Mouse (Mus musculus): Measurements from ENCODE around the gene Lhx2. TPM values are rescaled to one million over a fixed set of nuclear protein-coding genes. Genes with fewer than 3 reads are reported as not detected.

Gene Lhx2
- polyA plus RNA-seq, 1 experiment, result not detected

- no peak overlapping the region for H3K4me3 ChIP-seq (ENCODE audit: insufficient read depth, low read depth, low read length)
- H3K4me1 ChIP-seq (ENCODE audit: control insufficient read depth, insufficient read depth, insufficient read length, low read length), result no peaks in the 10 kb centered on the region
- H3K27ac ChIP-seq (replicated peaks; ENCODE audit: low read depth, low read length), result no peak overlapping the region
Observed at GRCm38 (mm10) chr2:38338348-38338932, 641 bp upstream of the Lhx2 start.

GRCm38 (mm10) chr2:38339910-38340625, 987 bp downstream of the Lhx2 start:
- Histone ChIP-seq H3K4me3 (ENCODE audit: insufficient read depth, low read depth, low read length) (peak overlapping the region; percentile 48), H3K27ac (replicated peaks; ENCODE audit: low read depth, low read length) (no peak overlapping the region), H3K4me1 (ENCODE audit: control insufficient read depth, insufficient read depth, insufficient read length, low read length) (no peaks in the 10 kb centered on the region)

GRCm38 (mm10) chr2:38340626-38341200, 1.6 kb downstream of the Lhx2 start:
- no peak overlapping the region for H3K27ac ChIP-seq (replicated peaks; ENCODE audit: low read depth, low read length)

GRCm38 (mm10) chr2:38343573-38343972, 4.5 kb downstream of the Lhx2 start:
- H3K27ac ChIP-seq (replicated peaks; ENCODE audit: low read depth, low read length), result no peak overlapping the region
- H3K4me3 ChIP-seq (ENCODE audit: insufficient read depth, low read depth, low read length), result no peak overlapping the region
- no peaks in the 10 kb centered on the region for H3K4me1 ChIP-seq (ENCODE audit: control insufficient read depth, insufficient read depth, insufficient read length, low read length)

More at GRCm38 (mm10) chr2:38340626-38341200, 1.6 kb downstream of the Lhx2 start:
- Histone ChIP-seq H3K4me1 (ENCODE audit: control insufficient read depth, insufficient read depth, insufficient read length, low read length) (no peaks in the 10 kb centered on the region), H3K4me3 (ENCODE audit: insufficient read depth, low read depth, low read length) (no peak overlapping the region)

- Histone ChIP-seq H3K27ac (replicated peaks; ENCODE audit: low read depth, low read length) (no peak overlapping the region), H3K4me1 (ENCODE audit: control insufficient read depth, insufficient read depth, insufficient read length, low read length) (no peaks in the 10 kb centered on the region), H3K4me3 (ENCODE audit: insufficient read depth, low read depth, low read length) (no peak overlapping the region)
Observed at GRCm38 (mm10) chr2:38344727-38345126, 5.6 kb downstream of the Lhx2 start.

GRCm38 (mm10) chr2:38346417-38346816, 7.3 kb downstream of the Lhx2 start:
- Histone ChIP-seq H3K27ac (replicated peaks; ENCODE audit: low read depth, low read length) (no peak overlapping the region), H3K4me3 (ENCODE audit: insufficient read depth, low read depth, low read length) (no peak overlapping the region), H3K4me1 (ENCODE audit: control insufficient read depth, insufficient read depth, insufficient read length, low read length) (no peaks in the 10 kb centered on the region)

- Histone ChIP-seq H3K4me3 (ENCODE audit: insufficient read depth, low read depth, low read length) (no peak overlapping the region), H3K27ac (replicated peaks; ENCODE audit: low read depth, low read length) (no peak overlapping the region), H3K4me1 (ENCODE audit: control insufficient read depth, insufficient read depth, insufficient read length, low read length) (peaks cover 4% of the 10 kb centered on the region; the same call in 1 of the 2 replicates)
Observed at GRCm38 (mm10) chr2:38346881-38347764, 8.0 kb downstream of the Lhx2 start.

- Histone ChIP-seq H3K27ac (replicated peaks; ENCODE audit: low read depth, low read length) (no peak overlapping the region), H3K4me1 (ENCODE audit: control insufficient read depth, insufficient read depth, insufficient read length, low read length) (peaks cover 4% of the 10 kb centered on the region; the same call in 1 of the 2 replicates), H3K4me3 (ENCODE audit: insufficient read depth, low read depth, low read length) (peak overlapping the region; percentile 19; the same call in 1 of the 2 replicates)
Observed at GRCm38 (mm10) chr2:38347811-38348551, 8.9 kb downstream of the Lhx2 start.

GRCm38 (mm10) chr2:38348660-38349420, 9.8 kb downstream of the Lhx2 start:
- Histone ChIP-seq H3K4me3 (ENCODE audit: insufficient read depth, low read depth, low read length) (no peak overlapping the region), H3K4me1 (ENCODE audit: control insufficient read depth, insufficient read depth, insufficient read length, low read length) (peaks cover 4% of the 10 kb centered on the region; the same call in 1 of the 2 replicates), H3K27ac (replicated peaks; ENCODE audit: low read depth, low read length) (no peak overlapping the region)

- Histone ChIP-seq H3K4me3 (ENCODE audit: insufficient read depth, low read depth, low read length) (no peak overlapping the region), H3K27ac (replicated peaks; ENCODE audit: low read depth, low read length) (no peak overlapping the region)
Observed at GRCm38 (mm10) chr2:38349447-38350350, 10.6 kb downstream of the Lhx2 start.

GRCm38 (mm10) chr2:38350386-38350785, 11.3 kb downstream of the Lhx2 start:
- no peak overlapping the region for H3K27ac ChIP-seq (replicated peaks; ENCODE audit: low read depth, low read length)

More at GRCm38 (mm10) chr2:38349447-38350350, 10.6 kb downstream of the Lhx2 start:
- H3K4me1 ChIP-seq (ENCODE audit: control insufficient read depth, insufficient read depth, insufficient read length, low read length), result peaks cover 4% of the 10 kb centered on the region; the same call in 1 of the 2 replicates

GRCm38 (mm10) chr2:38350796-38351195, 11.7 kb downstream of the Lhx2 start:
- Histone ChIP-seq H3K27ac (replicated peaks; ENCODE audit: low read depth, low read length) (no peak overlapping the region), H3K4me1 (ENCODE audit: control insufficient read depth, insufficient read depth, insufficient read length, low read length) (peaks cover 4% of the 10 kb centered on the region; the same call in 1 of the 2 replicates), H3K4me3 (ENCODE audit: insufficient read depth, low read depth, low read length) (peak overlapping the region; percentile 48)

More at GRCm38 (mm10) chr2:38350386-38350785, 11.3 kb downstream of the Lhx2 start:
- Histone ChIP-seq H3K4me3 (ENCODE audit: insufficient read depth, low read depth, low read length) (peak overlapping the region; percentile 48), H3K4me1 (ENCODE audit: control insufficient read depth, insufficient read depth, insufficient read length, low read length) (peaks cover 4% of the 10 kb centered on the region; the same call in 1 of the 2 replicates)
